Mouse (Mus musculus): ENCODE data around the gene A930017K11Rik.

A930017K11Rik gene

GRCm38 (mm10) chr17:25941511-25942241 is 10.7 kb downstream of the A930017K11Rik start:
- peak; percentile 49 for DNase-seq (ENCODE audit: extremely low read depth, low read depth)

DNA sequence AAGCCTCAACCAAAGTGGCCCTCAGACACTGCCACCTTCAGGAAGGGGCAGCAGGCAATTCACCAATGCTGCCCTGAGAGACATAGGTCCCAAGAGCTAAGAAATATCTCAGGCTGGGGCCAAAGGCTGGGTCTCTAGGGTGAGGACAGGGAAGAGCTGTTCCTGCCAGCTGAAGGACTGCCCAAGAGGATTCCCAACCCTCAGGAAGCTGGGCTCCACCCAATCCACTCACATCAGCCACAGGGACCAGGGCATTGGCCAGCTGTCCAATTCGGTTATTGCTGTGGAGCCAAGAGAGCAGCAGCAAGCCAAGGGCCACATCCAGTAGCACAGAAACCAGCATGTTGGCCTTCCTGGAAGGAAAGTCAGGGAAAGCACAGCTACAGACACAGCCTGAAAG is 17.8 kb downstream of the A930017K11Rik start:
- DNase-seq (ENCODE audit: extremely low read depth, low read depth), result no peak

- DNase-seq (ENCODE audit: extremely low read depth, low read depth), result no peak
Measured at GRCm38 (mm10) chr17:25925348-25925747, 27.0 kb downstream of the A930017K11Rik start.

DNA sequence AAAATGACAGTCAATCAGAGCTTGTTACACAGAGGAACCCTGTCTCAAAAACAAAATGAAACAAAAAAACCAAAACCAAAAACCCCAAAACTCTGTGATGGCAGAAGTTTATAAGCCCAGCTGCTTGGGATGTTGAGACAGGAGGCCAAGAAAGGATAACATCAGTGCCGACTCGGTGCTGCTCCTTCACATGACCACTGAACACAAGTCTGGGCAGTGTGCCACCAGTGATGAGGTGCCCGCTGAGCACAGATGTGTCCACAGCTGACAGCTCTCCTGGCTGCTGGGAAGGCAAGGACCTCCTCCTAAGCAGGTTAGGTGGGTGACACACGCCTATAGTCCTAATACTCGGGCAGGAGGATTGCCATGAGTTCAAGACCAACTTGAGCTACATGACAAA is 30.2 kb downstream of the A930017K11Rik start:
- DNase-seq (ENCODE audit: extremely low read depth, low read depth), result no peak

DNA sequence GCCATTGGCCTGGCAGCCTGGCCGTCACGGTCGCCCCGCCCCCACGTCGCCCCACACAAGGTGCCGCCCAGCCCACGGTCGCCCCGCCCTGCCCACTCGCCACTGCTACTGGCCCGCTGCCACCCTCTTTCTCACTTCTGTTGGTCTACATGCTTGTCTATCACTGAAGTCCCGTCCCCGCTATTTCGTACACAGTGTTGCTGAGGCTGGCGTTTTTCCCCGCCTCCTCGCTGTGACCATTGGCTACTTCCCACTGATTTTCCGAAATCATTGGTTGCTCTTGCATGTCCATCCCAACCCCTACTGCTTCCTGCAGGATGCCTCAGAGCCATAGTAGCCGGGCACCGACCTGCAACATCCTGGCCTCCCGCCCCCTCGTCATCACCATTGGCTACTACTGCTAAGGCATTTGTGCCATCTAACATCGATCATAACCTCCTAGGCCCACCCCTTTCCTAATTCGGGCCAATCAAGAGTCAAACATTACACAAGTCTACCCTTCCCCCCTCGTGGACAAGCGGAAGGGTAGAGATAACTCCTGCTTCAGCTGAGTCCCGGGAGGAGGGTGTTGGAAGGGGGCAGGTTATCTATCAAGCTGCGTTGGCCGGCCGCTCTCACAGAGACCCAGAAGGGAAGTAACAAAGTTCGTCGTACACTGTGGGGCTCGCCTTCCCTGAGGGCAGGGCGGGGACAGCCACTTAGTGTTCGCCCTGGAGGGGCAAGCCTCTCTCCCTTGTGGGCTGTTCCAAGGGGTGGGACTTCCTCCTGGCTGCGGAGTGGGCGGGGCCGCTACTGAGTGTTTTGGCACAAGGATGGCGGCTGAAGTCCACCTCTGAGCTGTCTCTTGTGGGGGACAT is 32.4 kb downstream of the A930017K11Rik start:
- peak; percentile 100 for DNase-seq (ENCODE audit: extremely low read depth, low read depth)

DNA sequence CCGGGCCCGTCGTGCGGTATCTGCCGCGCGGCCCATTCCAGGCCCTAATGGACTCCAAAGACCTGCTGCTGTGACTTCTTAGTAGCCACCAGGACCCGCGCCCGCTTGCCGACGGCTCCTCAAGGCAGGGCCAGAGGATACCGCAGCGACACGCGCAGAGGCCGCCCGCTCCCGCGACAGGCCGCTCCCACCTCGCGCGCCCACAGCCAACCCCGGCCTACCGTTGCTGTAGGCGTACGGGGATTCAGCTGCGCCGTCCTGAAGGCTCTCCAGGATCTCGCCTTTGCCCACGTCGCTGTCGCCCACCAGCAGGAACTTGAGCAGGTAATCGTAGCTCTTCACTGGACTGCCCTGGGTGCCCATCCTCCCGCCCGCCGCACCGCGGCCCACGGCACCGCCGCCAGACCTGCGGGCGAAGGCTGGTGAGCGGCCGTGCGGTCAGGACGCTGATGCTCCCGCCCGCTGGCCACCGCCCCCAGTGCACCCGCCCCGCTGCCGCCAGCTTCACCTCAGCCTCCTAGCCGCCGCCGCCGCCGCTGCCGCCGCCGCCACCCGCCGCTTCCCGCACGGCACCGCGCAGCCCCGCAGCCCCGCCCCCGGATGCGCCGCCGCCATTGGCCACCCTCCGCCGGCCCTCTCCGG is 33.1 kb downstream of the A930017K11Rik start, which contains the start of gene Rab40c:
TSS of gene Rab40c (minus strand) at position 584 of the 642 bp plus-strand sequence.
- DNase-seq (ENCODE audit: extremely low read depth, low read depth), result no peak

DNA sequence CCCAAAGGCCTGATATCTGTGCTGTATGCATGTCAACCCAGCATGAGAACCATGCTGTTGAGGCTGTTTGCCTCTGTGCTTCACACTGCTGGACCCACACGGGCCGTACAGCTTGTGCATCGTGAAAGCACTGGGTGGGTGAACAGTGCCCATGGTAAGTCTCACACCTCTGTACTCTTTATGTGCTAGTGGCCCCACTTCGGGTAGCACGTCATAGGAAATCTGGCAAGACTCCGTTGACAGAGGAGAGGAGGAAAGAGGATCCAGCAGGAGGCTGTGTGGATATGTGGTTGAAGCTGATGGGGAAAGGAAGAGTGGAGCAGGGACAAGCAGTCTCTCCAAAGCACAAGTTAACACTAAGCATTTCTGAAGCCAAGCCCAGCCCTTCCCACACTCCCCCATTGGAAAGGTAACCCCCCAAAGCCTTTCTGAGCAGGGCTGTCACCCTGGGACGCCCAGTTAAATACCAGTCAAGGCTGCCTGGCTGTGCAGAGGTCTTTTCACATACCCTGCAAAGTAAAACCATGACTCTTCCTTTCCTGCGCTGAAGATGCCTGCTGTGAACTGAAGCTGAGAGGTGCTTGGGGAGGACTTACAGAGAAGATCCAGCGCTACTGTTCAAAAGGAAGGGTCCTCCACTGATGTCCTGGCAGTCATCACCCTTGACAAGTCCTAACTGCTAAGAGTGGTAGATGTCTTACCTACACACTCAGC is 34.2 kb downstream of the A930017K11Rik start:
- no peak for DNase-seq (ENCODE audit: extremely low read depth, low read depth)

DNA sequence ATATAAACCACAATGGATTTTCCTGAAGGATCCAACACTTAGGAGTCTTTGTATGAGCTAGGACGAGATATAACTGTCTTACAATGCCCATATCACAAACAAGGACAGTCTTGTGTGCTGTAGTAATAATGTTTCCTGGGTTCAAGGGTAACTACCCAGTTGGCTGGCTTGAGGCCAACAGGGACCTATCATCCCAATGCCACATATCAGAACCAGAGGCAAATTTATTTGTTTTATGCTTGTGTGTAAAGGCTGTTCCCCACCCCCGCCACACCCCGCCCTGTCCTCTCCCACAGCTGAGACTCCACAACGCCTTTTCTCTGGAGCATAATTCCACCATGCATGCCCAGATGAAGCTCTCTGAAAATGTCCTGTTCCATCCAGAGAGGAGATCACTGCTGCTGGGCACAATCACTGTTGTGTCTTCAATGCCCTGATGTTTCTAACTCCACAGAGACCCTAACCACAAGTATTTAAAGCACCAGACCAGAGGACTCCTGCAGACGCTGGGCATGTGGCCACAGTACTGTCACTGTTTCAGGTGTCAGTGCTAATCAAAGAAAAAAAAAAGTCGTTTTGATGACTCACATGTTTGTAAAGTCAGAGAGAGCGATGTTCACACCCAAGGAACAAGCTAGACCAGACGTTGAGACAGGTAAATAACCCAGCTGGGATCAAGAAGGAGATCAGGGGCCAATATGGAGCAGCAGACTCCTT is 35.3 kb downstream of the A930017K11Rik start:
- DNase-seq (ENCODE audit: extremely low read depth, low read depth), result no peak

DNA sequence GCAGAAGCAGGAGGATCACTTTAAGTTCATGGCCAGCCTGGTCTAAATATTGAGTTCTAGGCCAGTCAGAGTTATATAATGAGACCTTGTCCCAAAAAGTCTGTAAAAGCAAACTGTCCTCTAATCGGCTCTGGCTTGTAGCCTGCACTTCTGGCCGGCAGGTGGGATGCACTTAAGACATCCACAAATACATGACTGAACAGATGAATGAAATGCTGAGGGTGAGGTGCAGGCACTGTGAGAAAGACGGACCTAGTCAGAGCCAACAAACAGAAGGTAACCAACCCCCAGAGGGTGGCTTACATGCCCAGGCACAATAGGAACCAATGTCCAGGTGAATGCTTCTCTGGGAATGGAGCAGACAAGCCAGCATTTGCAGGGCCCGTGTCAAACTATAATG is 38.1 kb downstream of the A930017K11Rik start:
- no peak for DNase-seq (ENCODE audit: extremely low read depth, low read depth)

GRCm38 (mm10) chr17:25913877-25914275 is 38.5 kb downstream of the A930017K11Rik start:
- DNase-seq (ENCODE audit: extremely low read depth, low read depth), result peak; percentile 45

DNA sequence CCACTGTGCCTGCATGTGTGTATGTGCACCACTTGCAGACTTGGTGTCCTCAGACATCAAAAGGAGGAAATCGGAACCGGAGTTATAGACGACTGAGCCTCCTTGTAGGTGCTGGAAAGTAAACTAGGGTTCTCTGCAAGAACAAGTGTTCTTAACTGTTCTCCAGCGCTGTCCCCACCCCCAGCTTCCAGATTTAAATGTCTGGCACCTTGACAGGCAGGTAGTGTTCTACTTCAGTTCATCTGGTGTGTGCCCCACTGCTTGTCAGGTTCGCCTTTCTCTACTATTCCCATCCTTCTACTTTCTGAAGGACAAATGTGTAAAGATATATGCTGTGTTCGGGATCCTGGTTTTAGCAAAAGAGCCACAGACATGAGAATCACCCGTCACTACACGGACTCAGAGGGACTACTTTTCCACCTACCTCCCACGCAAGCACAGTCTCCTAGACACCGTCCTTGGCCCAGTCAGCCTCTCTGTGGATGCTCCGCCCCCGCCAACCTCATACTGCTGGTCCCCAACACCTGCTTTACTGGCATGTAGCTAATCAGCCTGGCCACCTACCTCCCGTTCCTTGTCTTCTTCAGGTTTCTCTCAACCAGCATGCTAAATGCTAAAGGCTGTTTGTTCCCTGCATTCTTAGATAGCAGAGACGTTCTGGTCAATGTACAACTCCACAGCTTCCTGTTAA is 39.0 kb downstream of the A930017K11Rik start:
- DNase-seq (ENCODE audit: extremely low read depth, low read depth), result no peak

DNA sequence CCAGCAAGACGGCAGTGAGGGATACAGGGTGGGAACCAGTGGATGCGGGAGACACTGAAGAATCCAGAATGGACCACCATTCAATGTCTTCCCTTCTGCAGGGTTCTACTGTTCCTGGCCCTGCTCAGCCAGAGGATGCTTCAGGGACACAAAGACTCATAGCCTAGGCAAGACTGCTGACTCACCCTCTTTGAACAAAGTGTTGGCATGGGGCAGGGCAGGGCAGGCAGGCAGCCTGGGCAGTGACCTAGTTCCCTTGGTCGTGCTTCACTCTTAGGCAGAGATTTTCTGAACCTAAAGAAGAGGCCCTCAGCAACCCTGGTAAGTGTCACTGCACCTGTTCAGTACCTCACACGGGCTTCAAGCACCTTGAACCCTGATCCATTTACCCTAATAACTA is 40.5 kb downstream of the A930017K11Rik start:
- no peak for DNase-seq (ENCODE audit: extremely low read depth, low read depth)

- no peak for DNase-seq (ENCODE audit: extremely low read depth, low read depth)
Measured at GRCm38 (mm10) chr17:25907640-25908039, 44.7 kb downstream of the A930017K11Rik start.

DNA sequence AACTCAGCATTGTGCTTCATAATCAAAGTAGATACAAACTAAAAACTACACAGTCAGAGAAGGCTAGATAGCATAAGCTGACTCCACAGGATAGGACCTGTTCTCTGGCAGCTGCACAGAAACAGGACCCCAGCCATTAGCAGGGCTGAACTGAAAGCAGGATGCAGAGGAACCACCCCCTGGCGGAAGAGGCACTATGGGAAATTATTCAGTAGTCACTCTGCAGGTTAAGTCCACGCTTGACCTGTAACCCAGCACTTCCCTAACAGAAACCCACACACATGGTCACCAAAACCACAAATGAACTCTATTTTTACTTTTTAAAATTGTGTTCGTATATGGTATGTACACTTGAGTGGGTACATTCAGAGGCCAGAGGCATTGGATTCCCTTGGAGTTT is 49.3 kb downstream of the A930017K11Rik start:
- DNase-seq (ENCODE audit: extremely low read depth, low read depth), result no peak

- no peak for DNase-seq (ENCODE audit: extremely low read depth, low read depth)
Measured at GRCm38 (mm10) chr17:25900193-25900592, 52.2 kb downstream of the A930017K11Rik start.

Data from MEL-GATA-1-ER (cell line).